Mouse (Mus musculus): ENCODE measurements around the gene Cdkl3.

DNA sequence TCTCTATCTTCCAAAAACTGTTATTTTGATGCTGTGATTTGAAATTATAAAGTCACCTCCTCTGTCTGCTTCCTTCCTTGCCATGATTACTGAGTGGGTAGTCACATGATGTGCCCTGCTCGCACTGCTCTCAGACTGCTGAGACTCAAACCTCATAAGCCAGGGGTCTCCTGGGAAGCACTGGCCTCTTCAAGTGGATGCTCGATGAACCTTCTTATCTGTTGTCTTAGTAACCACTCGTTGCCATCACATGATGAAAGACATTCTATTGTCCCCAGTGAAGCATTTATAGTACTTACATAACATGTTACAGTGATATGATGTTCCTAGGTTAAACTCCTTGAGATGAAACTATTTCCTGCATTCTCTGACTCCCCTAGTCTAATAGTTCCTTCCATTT, 33.6 kb downstream of the Cdkl3 start:
- TF ChIP-seq SRF (IDR thresholded peaks at IDR 0.05; ENCODE audit: control insufficient read depth, insufficient read length, low read depth) (no peak), USF1 (IDR thresholded peaks at IDR 0.05; ENCODE audit: low read depth) (no peak), POLR2A (IDR thresholded peaks at IDR 0.05; ENCODE audit: insufficient read length, low read depth) (no peak), MAX (IDR thresholded peaks at IDR 0.05; ENCODE audit: low read depth) (no peak), TCF12 (IDR thresholded peaks at IDR 0.05; ENCODE audit: insufficient read depth, poor library complexity, severe bottlenecking) (no peak), MYOG (IDR thresholded peaks at IDR 0.05; ENCODE audit: control insufficient read depth in 1 of 3, insufficient read depth in 1 of 3, insufficient read length in 2 of 3, low read depth in 2 of 3) (no peak)
